Mouse (Mus musculus) heart, adult 2 months (tissue): ENCODE data around the gene Eprs.

Experiments used
- CTCF ChIP-seq: fragments of 200-600 bp; IDR thresholded peaks from 2 replicates; pipeline ENCODE4 v1.8.1; 2022; ENCODE audit warnings: antibody characterized with exemption, mild to moderate bottlenecking, moderate library complexity
- EP300 ChIP-seq: fragments of 200-500 bp; IDR thresholded peaks from 2 replicates; pipeline ENCODE4 v1.6.1; 2011; ENCODE audit warnings: low read depth, low read length, control low read depth; ENCODE audit not compliant: insufficient read depth
- POLR2A ChIP-seq: fragments of 200-500 bp; IDR thresholded peaks from 2 replicates; pipeline ENCODE4 v1.6.1; 2011; ENCODE audit warnings: mild to moderate bottlenecking, low read depth, low read length, control low read depth; ENCODE audit not compliant: insufficient read depth

- no peak for TF ChIP-seq POLR2A
- no peak for TF ChIP-seq CTCF
- no peak for TF ChIP-seq EP300
Observed at GRCm38 (mm10) chr1:185472730-185473129, 109.9 kb downstream of the Eprs start.
